Mouse (Mus musculus): ENCODE measurements around the gene Slc17a9. TPM values are rescaled to one million over a fixed set of nuclear protein-coding genes. Genes with fewer than 3 reads are reported as not detected.

Gene Slc17a9
- polyA plus RNA-seq, 1 experiment from 2014 or later, result 0.61 TPM

- H3K4me1 ChIP-seq (replicated peaks; ENCODE audit: insufficient read depth, low read length), result peaks cover 5% of the 10 kb centered on the region; the same call in 1 of the 2 replicates
- no peak overlapping the region for H3K9ac ChIP-seq (ENCODE audit: low read depth, low read length)
- ATAC-seq (replicated peaks; ENCODE audit: low FRiP score, low read depth), result no peak
- peak; percentile 93 for TF ChIP-seq CTCF (IDR thresholded peaks at IDR 0.05; ENCODE audit: low read depth)
- peak; percentile 69 for DNase-seq (ENCODE audit: low spot score)
- H3K27ac ChIP-seq, result no peak overlapping the region
- no peak overlapping the region for H3K4me2 ChIP-seq (ENCODE audit: low read length)
- 25% methylated on average over 12 of the region's 12 CpGs for WGBS
- H3K27me3 ChIP-seq (ENCODE audit: insufficient read depth, low read length), result peaks cover 42% of the 10 kb centered on the region
- H3K9me3 ChIP-seq (replicated peaks; ENCODE audit: low read length), result no peaks in the 10 kb centered on the region
- no peaks in the 10 kb centered on the region for H3K36me3 ChIP-seq (ENCODE audit: insufficient read depth, low read length)
- no peak overlapping the region for H3K4me3 ChIP-seq (replicated peaks; ENCODE audit: low read depth, low read length)
These were observed 54.4 kb downstream of the Slc17a9 start for GRCm38 (mm10) chr2:180779226-180780104.

- no peak overlapping the region for H3K4me3 ChIP-seq (replicated peaks; ENCODE audit: low read depth, low read length)
- no peak overlapping the region for H3K27ac ChIP-seq
- no peak overlapping the region for H3K9ac ChIP-seq (ENCODE audit: low read depth, low read length)
- H3K4me1 ChIP-seq (replicated peaks; ENCODE audit: insufficient read depth, low read length), result peaks cover 5% of the 10 kb centered on the region; the same call in 1 of the 2 replicates
- H3K36me3 ChIP-seq (ENCODE audit: insufficient read depth, low read length), result no peaks in the 10 kb centered on the region
- H3K27me3 ChIP-seq (ENCODE audit: insufficient read depth, low read length), result peaks cover 36% of the 10 kb centered on the region
- no peak for TF ChIP-seq CTCF (IDR thresholded peaks at IDR 0.05; ENCODE audit: low read depth)
- DNase-seq (ENCODE audit: low spot score) (no peak), ATAC-seq (replicated peaks; ENCODE audit: low FRiP score, low read depth) (no peak)
- no peaks in the 10 kb centered on the region for H3K9me3 ChIP-seq (replicated peaks; ENCODE audit: low read length)
- WGBS, result 17% methylated on average over 2 of the region's 2 CpGs
- H3K4me2 ChIP-seq (ENCODE audit: low read length), result no peak overlapping the region
These were observed 55.2 kb downstream of the Slc17a9 start for GRCm38 (mm10) chr2:180780282-180780681.

- peak; percentile 71 for TF ChIP-seq CTCF (IDR thresholded peaks at IDR 0.05; ENCODE audit: low read depth)
- peak; percentile 13 for DNase-seq (ENCODE audit: low spot score)
- Histone ChIP-seq H3K9me3 (replicated peaks; ENCODE audit: low read length) (no peaks in the 10 kb centered on the region), H3K4me3 (replicated peaks; ENCODE audit: low read depth, low read length) (no peak overlapping the region), H3K4me2 (ENCODE audit: low read length) (no peak overlapping the region), H3K9ac (ENCODE audit: low read depth, low read length) (no peak overlapping the region), H3K36me3 (ENCODE audit: insufficient read depth, low read length) (no peaks in the 10 kb centered on the region), H3K27me3 (ENCODE audit: insufficient read depth, low read length) (no peaks in the 10 kb centered on the region), H3K27ac (no peak overlapping the region), H3K4me1 (replicated peaks; ENCODE audit: insufficient read depth, low read length) (0 out of 2 replicates have a peak, but pooled peaks cover 4% of the 10 kb centered on the region)
- no peak for ATAC-seq (replicated peaks; ENCODE audit: low FRiP score, low read depth)
These were observed 61.7 kb downstream of the Slc17a9 start for GRCm38 (mm10) chr2:180786732-180787131.

- Histone ChIP-seq H3K9me3 (replicated peaks; ENCODE audit: low read length) (no peaks in the 10 kb centered on the region), H3K4me2 (ENCODE audit: low read length) (no peak overlapping the region), H3K27ac (no peak overlapping the region), H3K9ac (ENCODE audit: low read depth, low read length) (no peak overlapping the region), H3K27me3 (ENCODE audit: insufficient read depth, low read length) (no peaks in the 10 kb centered on the region), H3K36me3 (ENCODE audit: insufficient read depth, low read length) (no peaks in the 10 kb centered on the region), H3K4me1 (replicated peaks; ENCODE audit: insufficient read depth, low read length) (0 out of 2 replicates have a peak, but pooled peaks cover 4% of the 10 kb centered on the region), H3K4me3 (replicated peaks; ENCODE audit: low read depth, low read length) (no peak overlapping the region)
- ATAC-seq (replicated peaks; ENCODE audit: low FRiP score, low read depth), result no peak
- DNase-seq (ENCODE audit: low spot score), result no peak
- WGBS, result 75% methylated on average over 13 of the region's 13 CpGs
- TF ChIP-seq CTCF (IDR thresholded peaks at IDR 0.05; ENCODE audit: low read depth), result no peak
These were observed 62.6 kb downstream of the Slc17a9 start for GRCm38 (mm10) chr2:180787566-180788232.

GRCm38 (mm10) chr2:180788386-180788785 lies 63.3 kb downstream of the Slc17a9 start:
- TF ChIP-seq CTCF (IDR thresholded peaks at IDR 0.05; ENCODE audit: low read depth), result no peak
- DNase-seq (ENCODE audit: low spot score) (no peak), ATAC-seq (replicated peaks; ENCODE audit: low FRiP score, low read depth) (no peak)
- no peak overlapping the region for H3K9ac ChIP-seq (ENCODE audit: low read depth, low read length)
- H3K27ac ChIP-seq, result no peak overlapping the region
- H3K4me3 ChIP-seq (replicated peaks; ENCODE audit: low read depth, low read length), result no peak overlapping the region
- 0 out of 2 replicates have a peak, but pooled peaks cover 4% of the 10 kb centered on the region for H3K4me1 ChIP-seq (replicated peaks; ENCODE audit: insufficient read depth, low read length)
- WGBS, result 39% methylated on average over 2 of the region's 2 CpGs
- H3K4me2 ChIP-seq (ENCODE audit: low read length), result no peak overlapping the region
- H3K27me3 ChIP-seq (ENCODE audit: insufficient read depth, low read length), result no peaks in the 10 kb centered on the region
- no peaks in the 10 kb centered on the region for H3K9me3 ChIP-seq (replicated peaks; ENCODE audit: low read length)
- no peaks in the 10 kb centered on the region for H3K36me3 ChIP-seq (ENCODE audit: insufficient read depth, low read length)

- Histone ChIP-seq H3K4me2 (ENCODE audit: low read length) (no peak overlapping the region), H3K4me3 (replicated peaks; ENCODE audit: low read depth, low read length) (no peak overlapping the region), H3K36me3 (ENCODE audit: insufficient read depth, low read length) (no peaks in the 10 kb centered on the region), H3K9ac (ENCODE audit: low read depth, low read length) (no peak overlapping the region), H3K27ac (no peak overlapping the region), H3K9me3 (replicated peaks; ENCODE audit: low read length) (no peaks in the 10 kb centered on the region), H3K4me1 (replicated peaks; ENCODE audit: insufficient read depth, low read length) (0 out of 2 replicates have a peak, but pooled peaks cover 4% of the 10 kb centered on the region), H3K27me3 (ENCODE audit: insufficient read depth, low read length) (no peaks in the 10 kb centered on the region)
- 17% methylated on average over 7 of the region's 7 CpGs for WGBS
- ATAC-seq (replicated peaks; ENCODE audit: low FRiP score, low read depth) (no peak), DNase-seq (ENCODE audit: low spot score) (no peak)
- no peak for TF ChIP-seq CTCF (IDR thresholded peaks at IDR 0.05; ENCODE audit: low read depth)
These were observed 63.8 kb downstream of the Slc17a9 start for GRCm38 (mm10) chr2:180788843-180789242.

Measured in kidney, postnatal 0 days (tissue).